Mouse (Mus musculus) liver, adult 2 months (tissue): ENCODE results near the gene Gm28036. TPM values are rescaled to one million over a fixed set of nuclear protein-coding genes. Genes with fewer than 3 reads are reported as not detected.

Experiments used
- DNase-seq: peaks from one replicate; pipeline ENCODE4 v3.0.0-alpha.2; 2011; ENCODE audit warnings: low read depth, low spot score; ENCODE audit errors: extremely low read depth
- H3K27ac ChIP-seq: fragments of 200-500 bp; replicated peaks from 2 replicates; pipeline ENCODE4 v1.5.1; 2012; ENCODE audit warnings: low read depth, mild to moderate bottlenecking, control low read depth, inconsistent platforms, low read length; ENCODE audit not compliant: insufficient read depth
- H3K27me3 ChIP-seq: fragments of 200-500 bp; 2 replicates; pipeline ENCODE4 v1.6.1; 2012; ENCODE audit warnings: mild to moderate bottlenecking, moderate library complexity, low read length, inconsistent platforms; ENCODE audit not compliant: control insufficient read depth, insufficient read depth
- H3K36me3 ChIP-seq: fragments of 200-500 bp; 2 replicates; pipeline ENCODE4 v1.6.1; 2012; ENCODE audit warnings: low read length, inconsistent platforms; ENCODE audit not compliant: control insufficient read depth, insufficient read depth
- H3K4me1 ChIP-seq: fragments of 200-500 bp; 2 replicates; pipeline ENCODE4 v1.6.1; 2011; ENCODE audit warnings: low read length; ENCODE audit not compliant: control insufficient read depth, insufficient read depth
- H3K4me3 ChIP-seq: fragments of 200-500 bp; 2 replicates; pipeline ENCODE4 v1.5.1; 2011; ENCODE audit warnings: low read depth, mild to moderate bottlenecking, control low read depth, low read length, moderate library complexity; ENCODE audit not compliant: insufficient read depth
- H3K79me2 ChIP-seq: fragments of 200-500 bp; 2 replicates; pipeline ENCODE4 v1.6.1; 2012; ENCODE audit warnings: inconsistent platforms, mild to moderate bottlenecking, low read length, moderate library complexity; ENCODE audit not compliant: control insufficient read depth, insufficient read depth
- H3K9ac ChIP-seq: fragments of 200-500 bp; 2 replicates; pipeline ENCODE4 v1.6.1; 2012; ENCODE audit warnings: low read depth, mild to moderate bottlenecking, control low read depth, inconsistent platforms, low read length
- CTCF ChIP-seq: fragments of 200-500 bp; IDR thresholded peaks from 2 replicates; pipeline ENCODE4 v1.5.1; 2011; ENCODE audit warnings: low read depth, low read length, control low read depth
- POLR2A ChIP-seq: fragments of 200-500 bp; IDR thresholded peaks from 2 replicates; pipeline ENCODE4 v1.6.1; 2011; ENCODE audit warnings: low read length, control low read depth; ENCODE audit not compliant: insufficient read depth; ENCODE audit errors: extremely low read depth
- WGBS: fragments of 180-500 bp; shearing (Covaris S2); methylation state at CpG from one replicate; pipeline ENCODE4 v1.1.7; 2018; 5-methylcytosine and 5-hydroxymethylcytosine counted together
- polyA plus RNA-seq: library from polyadenylated mRNA; depleted of rRNA; stranded (reverse); fragments of >200 nt; gene quantifications from 2 replicates; pipeline ENCODE4 v1.2.3, GENCODE M21; 2012; rRNA removed
- total RNA-seq: library from RNA; depleted of rRNA; stranded (reverse); fragments of >200 nt; gene quantifications from 2 replicates; pipeline ENCODE4 v1.2.3, GENCODE M21; 2014; rRNA removed

Gene Gm28036
- total RNA-seq (1.6 and 1.9 TPM in 2 replicates), polyA plus RNA-seq (0.70 and 1.1 TPM in 2 replicates)

GRCm38 (mm10) chr2:156126992-156127391 is at the start of gene Gm28036:
TSS of gene Gm28036 (minus strand) at chr2:156127092.
- H3K27ac ChIP-seq = no peak within 1 kb of the TSS
- H3K9ac ChIP-seq = no peak within 1 kb of the TSS
- peaks cover 44% of the 10 kb centered on the region for H3K36me3 ChIP-seq
- DNase-seq = no peak
- H3K4me1 ChIP-seq = no peaks in the 10 kb centered on the region
- TF ChIP-seq POLR2A (no peak), CTCF (no peak)
- H3K27me3 ChIP-seq = no peaks in the 10 kb centered on the region
- H3K79me2 ChIP-seq = no peaks in the 10 kb centered on the region
- 95% methylated on average over 5 of the region's 5 CpGs for WGBS
- no peak within 1 kb of the TSS for H3K4me3 ChIP-seq

DNA sequence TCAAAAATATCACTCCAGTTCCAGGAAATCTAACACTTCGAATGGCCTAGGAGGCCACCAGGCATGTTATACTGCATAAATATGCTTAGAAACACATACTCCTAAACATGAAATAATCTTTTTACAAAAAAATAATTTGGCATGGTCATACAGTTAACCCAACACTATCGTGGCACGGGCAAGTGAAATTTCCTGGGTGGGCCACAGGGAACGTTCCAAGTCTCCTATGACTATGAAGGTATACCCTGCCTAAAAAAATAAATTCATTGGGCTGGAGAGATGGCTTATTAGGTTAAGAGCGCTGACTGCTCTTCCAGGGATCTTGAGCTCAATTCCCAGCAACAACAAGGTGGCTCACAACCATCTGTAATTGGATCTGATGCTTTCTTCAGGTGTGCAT is 39.7 kb upstream of the Gm28036 start:
- no peak overlapping the region for H3K27ac ChIP-seq
- TF ChIP-seq CTCF (no peak), POLR2A (no peak)
- peaks cover 76% of the 10 kb centered on the region for H3K36me3 ChIP-seq
- WGBS = 91% methylated on average over 5 of the region's 5 CpGs
- H3K27me3 ChIP-seq = no peaks in the 10 kb centered on the region
- peaks cover 3% of the 10 kb centered on the region; the same call in 1 of the 2 replicates for H3K79me2 ChIP-seq
- no peak for DNase-seq
- H3K9ac ChIP-seq = no peak overlapping the region
- H3K4me1 ChIP-seq = peaks cover 2% of the 10 kb centered on the region; the same call in 1 of the 2 replicates
- no peak overlapping the region for H3K4me3 ChIP-seq

- 93% methylated on average over 1 of the region's 1 CpGs for WGBS
- H3K27me3 ChIP-seq = no peaks in the 10 kb centered on the region
- no peak overlapping the region for H3K27ac ChIP-seq
- no peak overlapping the region for H3K4me3 ChIP-seq
- H3K79me2 ChIP-seq = peaks cover 3% of the 10 kb centered on the region; the same call in 1 of the 2 replicates
- no peak for TF ChIP-seq CTCF
- no peak for TF ChIP-seq POLR2A
- peaks cover 75% of the 10 kb centered on the region for H3K36me3 ChIP-seq
- peaks cover 2% of the 10 kb centered on the region; the same call in 1 of the 2 replicates for H3K4me1 ChIP-seq
- no peak overlapping the region for H3K9ac ChIP-seq
- no peak for DNase-seq
Observed at GRCm38 (mm10) chr2:156165478-156165877, 38.6 kb upstream of the Gm28036 start.

GRCm38 (mm10) chr2:156151538-156151937 is 24.6 kb upstream of the Gm28036 start:
- no peak for DNase-seq
- Histone ChIP-seq H3K4me1 (peaks cover 2% of the 10 kb centered on the region; the same call in 1 of the 2 replicates), H3K79me2 (no peaks in the 10 kb centered on the region; the same call in 1 of the 2 replicates), H3K27ac (no peak overlapping the region), H3K9ac (no peak overlapping the region), H3K4me3 (no peak overlapping the region), H3K36me3 (peaks cover 67% of the 10 kb centered on the region), H3K27me3 (no peaks in the 10 kb centered on the region)
- no peak for TF ChIP-seq POLR2A
- TF ChIP-seq CTCF = no peak

DNA sequence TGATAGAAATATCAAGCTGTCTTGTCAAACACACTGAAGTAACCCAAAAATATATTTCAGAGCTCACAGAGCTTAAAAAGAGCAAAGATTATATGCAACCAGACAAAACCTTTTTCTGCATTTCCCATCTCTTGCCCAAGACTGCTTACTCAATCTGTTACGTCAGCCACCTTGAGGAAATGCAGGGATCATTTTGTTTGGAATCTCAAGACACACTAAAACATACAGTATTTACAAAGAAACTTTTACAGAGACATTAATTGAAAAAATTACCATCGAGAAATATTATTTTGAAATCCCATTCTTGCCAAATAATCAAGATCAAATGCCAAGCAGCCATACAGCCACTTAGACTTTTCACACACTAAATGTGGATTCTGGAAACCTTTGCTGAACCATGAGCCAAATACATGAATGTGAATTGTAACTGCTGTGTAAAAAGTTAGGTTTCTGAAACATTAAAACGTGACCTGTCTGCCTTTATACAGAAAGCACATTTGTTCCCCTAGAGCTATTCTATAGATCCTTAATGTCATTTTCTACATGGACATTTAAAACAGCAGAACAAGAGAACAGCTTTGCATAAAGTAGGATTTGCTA is 20.5 kb upstream of the Gm28036 start:
- DNase-seq = no peak
- Histone ChIP-seq H3K4me1 (peaks cover 4% of the 10 kb centered on the region; the same call in 1 of the 2 replicates), H3K9ac (no peak overlapping the region), H3K27me3 (no peaks in the 10 kb centered on the region), H3K36me3 (peaks cover 45% of the 10 kb centered on the region), H3K79me2 (no peaks in the 10 kb centered on the region), H3K27ac (no peak overlapping the region), H3K4me3 (no peak overlapping the region)
- no peak for TF ChIP-seq POLR2A
- no peak for TF ChIP-seq CTCF
- 72% methylated on average over 3 of the region's 3 CpGs for WGBS
